Mouse (Mus musculus) forebrain, embryonic 16.5 days (tissue): Measurements from ENCODE around the gene Adgrd1. TPM values are rescaled to one million over a fixed set of nuclear protein-coding genes. Genes with fewer than 3 reads are reported as not detected.
A peak's percentile ranks its signal among the peaks of the same experiment; 100 is the strongest.

Experiments used
- ATAC-seq: fragments of 200-750 bp; cut with Nextera tagmentation; 2 replicates; pipeline ENCODE4 v1.8.0; 2017; ENCODE audit warnings: mild to moderate bottlenecking, moderate library complexity
- H3K27ac ChIP-seq: fragments of 300-500 bp; sonication (generic); 2 replicates; pipeline ENCODE4 v1.5.1; 2014; ENCODE audit warnings: low read length, control low read depth
- H3K27me3 ChIP-seq: fragments of 300-500 bp; sonication (generic); replicated peaks from 2 replicates; pipeline ENCODE4 v1.6.1; 2014; ENCODE audit warnings: low read length; ENCODE audit not compliant: control insufficient read depth, insufficient read depth
- H3K36me3 ChIP-seq: fragments of 300-500 bp; sonication (generic); 2 replicates; pipeline ENCODE4 v1.6.1; 2014; ENCODE audit not compliant: control insufficient read depth, insufficient read depth
- H3K4me1 ChIP-seq: fragments of 300-500 bp; sonication (generic); replicated peaks from 2 replicates; pipeline ENCODE4 v1.6.1; 2014; ENCODE audit warnings: low read length; ENCODE audit not compliant: control insufficient read depth, insufficient read depth
- H3K4me2 ChIP-seq: fragments of 300-500 bp; sonication (generic); 2 replicates; pipeline ENCODE4 v1.6.1; 2014; ENCODE audit warnings: mild to moderate bottlenecking, low read length, control low read depth
- H3K4me3 ChIP-seq: fragments of 300-500 bp; sonication (generic); replicated peaks from 2 replicates; pipeline ENCODE4 v1.5.1; 2014; ENCODE audit warnings: mild to moderate bottlenecking, low read length, control low read depth
- H3K9ac ChIP-seq: fragments of 300-500 bp; sonication (generic); replicated peaks from 2 replicates; pipeline ENCODE4 v1.6.1; 2014; ENCODE audit warnings: low read depth, low read length, control low read depth
- H3K9me3 ChIP-seq: fragments of 300-500 bp; sonication (generic); 2 replicates; pipeline ENCODE4 v1.6.1; 2016; ENCODE audit warnings: low read length; ENCODE audit not compliant: control insufficient read depth
- WGBS: fragments of 180-500 bp; shearing (Covaris S2); extraction: QIAGEN DNeasy Blood & Tissue Kit; methylation state at CpG from one replicate; pipeline ENCODE4 v1.1.7; 2014; 5-methylcytosine and 5-hydroxymethylcytosine counted together
- polyA plus RNA-seq: library from polyadenylated mRNA; unstranded; fragments of >200 nt; fragmentation: Nextera tagmentation; extraction: Ambion mirVana; gene quantifications from 2 replicates; pipeline ENCODE4 v1.2.1, GENCODE M21; 2015

Adgrd1 gene
- polyA plus RNA-seq, 1 experiment from 2014 or later: 0.22 TPM

- ATAC-seq: 0 out of 2 replicates have a peak, but pooled peaks have one; percentile 26
- H3K27me3 ChIP-seq: no peaks in the 10 kb centered on the region
- H3K4me2 ChIP-seq: no peak overlapping the region
- H3K9ac ChIP-seq: no peak overlapping the region
- H3K4me3 ChIP-seq: no peak overlapping the region
- peaks cover 16% of the 10 kb centered on the region for H3K4me1 ChIP-seq
- WGBS: 7% methylated on average over 8 of the region's 8 CpGs
- no peaks in the 10 kb centered on the region for H3K9me3 ChIP-seq
- H3K36me3 ChIP-seq: no peaks in the 10 kb centered on the region
- no peak overlapping the region for H3K27ac ChIP-seq
Observed at GRCm38 (mm10) chr5:129218537-129218981, 122.0 kb downstream of the Adgrd1 start.

- Histone ChIP-seq H3K27me3 (no peaks in the 10 kb centered on the region), H3K36me3 (no peaks in the 10 kb centered on the region), H3K27ac (no peak overlapping the region), H3K4me2 (no peak overlapping the region), H3K4me1 (peaks cover 16% of the 10 kb centered on the region), H3K9ac (no peak overlapping the region), H3K9me3 (no peaks in the 10 kb centered on the region), H3K4me3 (no peak overlapping the region)
- WGBS: 81% methylated on average over 5 of the region's 5 CpGs
- ATAC-seq: no peak
Observed at GRCm38 (mm10) chr5:129219178-129219760, 122.7 kb downstream of the Adgrd1 start.

GRCm38 (mm10) chr5:129225810-129226450, 129.4 kb downstream of the Adgrd1 start:
- H3K27me3 ChIP-seq: no peaks in the 10 kb centered on the region
- 72% methylated on average over 33 of the region's 33 CpGs for WGBS
- H3K4me1 ChIP-seq: no peaks in the 10 kb centered on the region
- H3K4me3 ChIP-seq: no peak overlapping the region
- 0 out of 2 replicates have a peak overlapping the region, but pooled peaks have one; percentile 18 for H3K4me2 ChIP-seq
- no peak for ATAC-seq
- no peaks in the 10 kb centered on the region for H3K36me3 ChIP-seq
- H3K27ac ChIP-seq: no peak overlapping the region
- H3K9ac ChIP-seq: 0 out of 2 replicates have a peak overlapping the region, but pooled peaks have one; percentile 1
- no peaks in the 10 kb centered on the region for H3K9me3 ChIP-seq

DNA sequence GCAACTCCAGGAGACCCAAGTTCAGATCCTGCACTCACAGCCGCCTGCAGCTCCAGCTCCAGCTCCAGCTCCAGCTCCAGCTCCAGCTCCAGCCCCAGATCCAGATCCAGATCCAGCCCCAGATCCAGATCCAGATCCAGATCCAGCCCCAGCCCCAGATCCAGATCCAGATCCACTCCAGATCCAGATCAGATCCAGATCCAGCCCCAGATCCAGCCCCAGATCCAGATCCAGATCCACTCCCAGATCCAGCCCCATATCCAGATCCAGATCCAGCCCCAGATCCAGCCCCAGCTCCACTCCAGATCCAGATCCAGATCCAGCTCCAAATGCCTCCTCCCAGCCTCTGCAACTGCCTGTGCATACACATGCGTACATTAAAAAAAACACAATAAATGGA, 131.6 kb downstream of the Adgrd1 start:
- Histone ChIP-seq H3K4me3 (no peak overlapping the region), H3K36me3 (no peaks in the 10 kb centered on the region), H3K4me2 (no peak overlapping the region), H3K27me3 (no peaks in the 10 kb centered on the region), H3K27ac (no peak overlapping the region), H3K9ac (no peak overlapping the region), H3K4me1 (no peaks in the 10 kb centered on the region), H3K9me3 (no peaks in the 10 kb centered on the region)
- ATAC-seq: no peak
- 95% methylated on average over 2 of the region's 2 CpGs for WGBS

GRCm38 (mm10) chr5:129233301-129233700, 136.8 kb downstream of the Adgrd1 start:
- H3K4me2 ChIP-seq: no peak overlapping the region
- 92% methylated on average over 4 of the region's 4 CpGs for WGBS
- H3K9me3 ChIP-seq: no peaks in the 10 kb centered on the region
- H3K4me3 ChIP-seq: no peak overlapping the region
- H3K27ac ChIP-seq: no peak overlapping the region
- no peaks in the 10 kb centered on the region for H3K36me3 ChIP-seq
- no peak overlapping the region for H3K9ac ChIP-seq
- no peak for ATAC-seq
- H3K4me1 ChIP-seq: no peaks in the 10 kb centered on the region
- no peaks in the 10 kb centered on the region for H3K27me3 ChIP-seq

DNA sequence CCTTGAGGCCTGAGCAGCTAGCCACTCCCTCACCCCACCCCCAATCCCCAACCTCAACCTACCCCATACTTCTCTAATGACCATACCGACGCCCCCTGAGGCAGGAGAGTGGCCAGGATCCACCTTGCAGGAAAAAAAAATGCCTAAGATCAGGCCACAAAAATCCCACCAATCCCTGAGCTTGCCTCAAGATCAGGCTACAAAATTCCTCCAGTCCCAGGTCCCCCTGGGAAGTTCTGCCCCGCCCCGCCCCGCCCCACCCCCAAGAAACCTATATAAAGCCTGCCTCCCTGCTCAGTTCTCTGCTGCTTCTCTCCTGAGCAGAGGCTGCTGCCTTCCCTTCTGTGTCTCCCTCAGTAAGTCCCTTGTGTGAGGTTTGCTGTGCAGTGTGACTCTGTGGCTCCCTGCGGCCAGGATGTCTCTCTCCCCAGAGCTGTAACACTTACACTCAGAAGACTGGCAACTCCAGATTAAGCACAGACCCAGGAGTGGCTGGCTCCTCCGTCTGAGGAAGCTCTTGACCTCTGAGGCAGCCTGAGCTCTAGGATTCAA, 137.4 kb downstream of the Adgrd1 start:
- no peaks in the 10 kb centered on the region for H3K27me3 ChIP-seq
- no peaks in the 10 kb centered on the region for H3K9me3 ChIP-seq
- no peak overlapping the region for H3K9ac ChIP-seq
- H3K36me3 ChIP-seq: no peaks in the 10 kb centered on the region
- no peaks in the 10 kb centered on the region for H3K4me1 ChIP-seq
- H3K4me2 ChIP-seq: no peak overlapping the region
- no peak overlapping the region for H3K27ac ChIP-seq
- 77% methylated on average over 7 of the region's 7 CpGs for WGBS
- H3K4me3 ChIP-seq: no peak overlapping the region
- ATAC-seq: no peak

DNA sequence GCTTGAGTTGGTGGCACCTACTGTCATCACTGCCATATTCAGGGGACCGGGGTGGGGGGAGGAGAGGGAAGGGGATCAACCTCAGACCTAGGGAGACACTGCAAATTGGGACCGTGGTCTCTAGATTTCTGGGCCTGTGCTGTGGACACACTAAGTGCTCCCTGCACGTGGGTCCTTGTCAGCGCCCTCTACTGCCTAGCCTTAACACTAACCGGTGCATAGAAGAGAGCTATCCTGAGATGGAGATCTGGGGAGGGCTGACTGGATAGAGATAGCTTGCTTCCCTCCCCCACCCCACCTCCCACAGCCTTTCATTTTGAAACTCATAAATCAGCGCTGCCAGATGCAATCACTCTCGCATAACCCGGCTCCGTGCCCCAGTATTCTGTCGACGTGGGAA, 139.8 kb downstream of the Adgrd1 start:
- H3K4me3 ChIP-seq: no peak overlapping the region
- 83% methylated on average over 11 of the region's 11 CpGs for WGBS
- H3K36me3 ChIP-seq: no peaks in the 10 kb centered on the region
- H3K4me1 ChIP-seq: no peaks in the 10 kb centered on the region
- no peak overlapping the region for H3K4me2 ChIP-seq
- no peak overlapping the region for H3K9ac ChIP-seq
- no peak for ATAC-seq
- no peaks in the 10 kb centered on the region for H3K9me3 ChIP-seq
- H3K27ac ChIP-seq: no peak overlapping the region
- H3K27me3 ChIP-seq: no peaks in the 10 kb centered on the region

DNA sequence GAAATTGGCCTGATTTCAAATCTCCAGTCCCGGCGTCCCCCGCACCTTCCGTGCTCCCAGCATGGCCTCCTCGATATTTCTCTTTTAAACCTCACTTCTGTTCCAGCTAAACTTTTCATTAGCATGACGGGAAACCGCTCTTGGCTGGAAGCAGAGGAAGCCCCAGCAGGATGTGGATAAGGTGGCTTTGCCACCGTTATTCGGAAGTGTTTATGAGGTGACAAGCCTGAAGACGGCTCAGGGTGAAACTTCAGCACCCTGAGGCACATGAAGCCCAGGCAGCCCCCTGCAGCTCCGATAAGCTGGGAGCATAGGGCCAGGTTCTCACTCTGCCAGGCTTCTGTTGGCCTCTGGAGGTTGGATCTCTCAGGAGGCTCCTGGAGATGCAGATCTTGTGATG, 145.3 kb downstream of the Adgrd1 start:
- H3K9me3 ChIP-seq: no peaks in the 10 kb centered on the region

GRCm38 (mm10) chr5:129242265-129242664, 145.7 kb downstream of the Adgrd1 start:
- WGBS: 48% methylated on average over 3 of the region's 3 CpGs
- Histone ChIP-seq H3K27me3 (no peaks in the 10 kb centered on the region), H3K9ac (no peak overlapping the region), H3K4me3 (no peak overlapping the region), H3K27ac (no peak overlapping the region), H3K9me3 (no peaks in the 10 kb centered on the region), H3K4me1 (no peaks in the 10 kb centered on the region), H3K36me3 (no peaks in the 10 kb centered on the region), H3K4me2 (no peak overlapping the region)
- no peak for ATAC-seq

More for the DNA sequence above, 145.3 kb downstream of the Adgrd1 start:
- Histone ChIP-seq H3K4me3 (no peak overlapping the region), H3K4me1 (no peaks in the 10 kb centered on the region), H3K27ac (no peak overlapping the region), H3K27me3 (no peaks in the 10 kb centered on the region), H3K36me3 (no peaks in the 10 kb centered on the region), H3K4me2 (no peak overlapping the region), H3K9ac (no peak overlapping the region)
- 85% methylated on average over 11 of the region's 11 CpGs for WGBS
- no peak for ATAC-seq
